Mouse (Mus musculus) liver, adult 2 months (tissue): Measurements from ENCODE around the gene Pcsk6. TPM values are rescaled to one million over a fixed set of nuclear protein-coding genes. Genes with fewer than 3 reads are reported as not detected.

ENCODE experiments used
- DNase-seq: peaks from one replicate; pipeline ENCODE4 v3.0.0-alpha.2; 2011; ENCODE audit warnings: low read depth, low spot score; ENCODE audit errors: extremely low read depth
- H3K27ac ChIP-seq: fragments of 200-500 bp; replicated peaks from 2 replicates; pipeline ENCODE4 v1.5.1; 2012; ENCODE audit warnings: low read depth, mild to moderate bottlenecking, control low read depth, inconsistent platforms, low read length; ENCODE audit not compliant: insufficient read depth
- H3K27me3 ChIP-seq: fragments of 200-500 bp; 2 replicates; pipeline ENCODE4 v1.6.1; 2012; ENCODE audit warnings: mild to moderate bottlenecking, moderate library complexity, low read length, inconsistent platforms; ENCODE audit not compliant: control insufficient read depth, insufficient read depth
- H3K36me3 ChIP-seq: fragments of 200-500 bp; 2 replicates; pipeline ENCODE4 v1.6.1; 2012; ENCODE audit warnings: low read length, inconsistent platforms; ENCODE audit not compliant: control insufficient read depth, insufficient read depth
- H3K4me1 ChIP-seq: fragments of 200-500 bp; 2 replicates; pipeline ENCODE4 v1.6.1; 2011; ENCODE audit warnings: low read length; ENCODE audit not compliant: control insufficient read depth, insufficient read depth
- H3K4me3 ChIP-seq: fragments of 200-500 bp; 2 replicates; pipeline ENCODE4 v1.5.1; 2011; ENCODE audit warnings: low read depth, mild to moderate bottlenecking, control low read depth, low read length, moderate library complexity; ENCODE audit not compliant: insufficient read depth
- H3K79me2 ChIP-seq: fragments of 200-500 bp; 2 replicates; pipeline ENCODE4 v1.6.1; 2012; ENCODE audit warnings: inconsistent platforms, mild to moderate bottlenecking, low read length, moderate library complexity; ENCODE audit not compliant: control insufficient read depth, insufficient read depth
- H3K9ac ChIP-seq: fragments of 200-500 bp; 2 replicates; pipeline ENCODE4 v1.6.1; 2012; ENCODE audit warnings: low read depth, mild to moderate bottlenecking, control low read depth, inconsistent platforms, low read length
- CTCF ChIP-seq: fragments of 200-500 bp; IDR thresholded peaks from 2 replicates; pipeline ENCODE4 v1.5.1; 2011; ENCODE audit warnings: low read depth, low read length, control low read depth
- POLR2A ChIP-seq: fragments of 200-500 bp; IDR thresholded peaks from 2 replicates; pipeline ENCODE4 v1.6.1; 2011; ENCODE audit warnings: low read length, control low read depth; ENCODE audit not compliant: insufficient read depth; ENCODE audit errors: extremely low read depth
- WGBS: fragments of 180-500 bp; shearing (Covaris S2); methylation state at CpG from one replicate; pipeline ENCODE4 v1.1.7; 2018; 5-methylcytosine and 5-hydroxymethylcytosine counted together
- polyA plus RNA-seq: library from polyadenylated mRNA; depleted of rRNA; stranded (reverse); fragments of >200 nt; gene quantifications from 2 replicates; pipeline ENCODE4 v1.2.3, GENCODE M21; 2012
- total RNA-seq: library from RNA; depleted of rRNA; stranded (reverse); fragments of >200 nt; gene quantifications from 2 replicates; pipeline ENCODE4 v1.2.3, GENCODE M21; 2014

The Pcsk6 gene
- total and polyA plus RNA-seq, 2 experiments, result 43.2 to 50.2 TPM

DNA sequence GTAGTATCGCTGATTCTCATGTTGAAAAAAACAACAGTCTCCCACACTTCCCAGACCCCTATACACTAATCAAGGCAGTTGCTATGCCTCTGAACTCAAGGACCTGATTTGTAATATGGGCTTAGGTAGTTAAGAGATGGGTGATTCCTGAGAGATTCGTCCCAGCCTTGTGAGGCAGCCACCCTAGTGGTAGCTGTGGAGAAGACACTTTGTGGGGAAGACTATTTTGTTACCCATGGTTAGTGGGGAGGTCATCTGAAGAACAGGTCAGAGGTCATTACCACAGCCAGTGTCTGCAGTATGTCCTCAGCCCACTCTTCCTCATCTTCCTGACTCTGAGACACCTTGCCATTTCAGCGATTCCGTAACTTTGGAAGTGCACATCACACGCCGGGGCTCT is 24.3 kb downstream of the Pcsk6 start:
- Histone ChIP-seq H3K79me2 (peaks cover 56% of the 10 kb centered on the region), H3K4me1 (no peaks in the 10 kb centered on the region), H3K36me3 (no peaks in the 10 kb centered on the region), H3K27me3 (no peaks in the 10 kb centered on the region), H3K27ac (no peak overlapping the region), H3K4me3 (no peak overlapping the region), H3K9ac (no peak overlapping the region)
- WGBS, result 96% methylated on average over 6 of the region's 6 CpGs
- no peak for DNase-seq
- peak; percentile 2; the same call in 1 of the 2 replicates for TF ChIP-seq CTCF
- no peak for TF ChIP-seq POLR2A

GRCm38 (mm10) chr7:65891831-65892230 is 30.3 kb downstream of the Pcsk6 start:
- no peaks in the 10 kb centered on the region for H3K4me1 ChIP-seq
- no peaks in the 10 kb centered on the region for H3K36me3 ChIP-seq
- TF ChIP-seq POLR2A (no peak), CTCF (no peak)
- no peak overlapping the region for H3K27ac ChIP-seq
- DNase-seq, result no peak
- H3K79me2 ChIP-seq, result peaks cover 50% of the 10 kb centered on the region; the same call in 1 of the 2 replicates
- H3K27me3 ChIP-seq, result no peaks in the 10 kb centered on the region
- WGBS, result 91% methylated on average over 7 of the region's 7 CpGs
- H3K9ac ChIP-seq, result no peak overlapping the region
- H3K4me3 ChIP-seq, result no peak overlapping the region

GRCm38 (mm10) chr7:65892264-65892828 is 30.8 kb downstream of the Pcsk6 start:
- Histone ChIP-seq H3K36me3 (no peaks in the 10 kb centered on the region), H3K9ac (no peak overlapping the region), H3K79me2 (peaks cover 51% of the 10 kb centered on the region; the same call in 1 of the 2 replicates), H3K27me3 (no peaks in the 10 kb centered on the region), H3K4me3 (no peak overlapping the region), H3K4me1 (no peaks in the 10 kb centered on the region), H3K27ac (no peak overlapping the region)
- no peak for DNase-seq
- TF ChIP-seq CTCF (no peak), POLR2A (no peak)
- WGBS, result 75% methylated on average over 9 of the region's 9 CpGs

- Histone ChIP-seq H3K4me1 (no peaks in the 10 kb centered on the region), H3K9ac (no peak overlapping the region), H3K27me3 (no peaks in the 10 kb centered on the region), H3K27ac (no peak overlapping the region), H3K4me3 (no peak overlapping the region), H3K36me3 (no peaks in the 10 kb centered on the region), H3K79me2 (peaks cover 54% of the 10 kb centered on the region; the same call in 1 of the 2 replicates)
- TF ChIP-seq POLR2A, result no peak
- TF ChIP-seq CTCF, result no peak
- WGBS, result 95% methylated on average over 10 of the region's 10 CpGs
- DNase-seq, result no peak
These were observed 32.0 kb downstream of the Pcsk6 start for GRCm38 (mm10) chr7:65893546-65893945.

GRCm38 (mm10) chr7:65895262-65895661 is 33.7 kb downstream of the Pcsk6 start:
- TF ChIP-seq CTCF (no peak), POLR2A (no peak)
- DNase-seq, result no peak
- H3K27ac ChIP-seq, result no peak overlapping the region
- no peaks in the 10 kb centered on the region for H3K27me3 ChIP-seq
- H3K36me3 ChIP-seq, result no peaks in the 10 kb centered on the region
- H3K4me1 ChIP-seq, result no peaks in the 10 kb centered on the region
- peaks cover 51% of the 10 kb centered on the region; the same call in 1 of the 2 replicates for H3K79me2 ChIP-seq
- 86% methylated on average over 5 of the region's 5 CpGs for WGBS
- H3K4me3 ChIP-seq, result no peak overlapping the region
- H3K9ac ChIP-seq, result no peak overlapping the region

- no peak for TF ChIP-seq POLR2A
- no peak for TF ChIP-seq CTCF
- peaks cover under 1% of the 10 kb centered on the region for H3K4me1 ChIP-seq
- H3K36me3 ChIP-seq, result no peaks in the 10 kb centered on the region
- no peak overlapping the region for H3K9ac ChIP-seq
- no peaks in the 10 kb centered on the region for H3K27me3 ChIP-seq
- H3K27ac ChIP-seq, result no peak overlapping the region
- no peak for DNase-seq
- H3K79me2 ChIP-seq, result peaks cover 42% of the 10 kb centered on the region; the same call in 1 of the 2 replicates
- H3K4me3 ChIP-seq, result no peak overlapping the region
- WGBS, result 92% methylated on average over 11 of the region's 11 CpGs
These were observed 39.7 kb downstream of the Pcsk6 start for GRCm38 (mm10) chr7:65901231-65901630.
